Mouse (Mus musculus): ENCODE measurements around the gene Gm10188.
A peak's percentile ranks its signal among the peaks of the same experiment; 100 is the strongest.

Gene Gm10188

DNA sequence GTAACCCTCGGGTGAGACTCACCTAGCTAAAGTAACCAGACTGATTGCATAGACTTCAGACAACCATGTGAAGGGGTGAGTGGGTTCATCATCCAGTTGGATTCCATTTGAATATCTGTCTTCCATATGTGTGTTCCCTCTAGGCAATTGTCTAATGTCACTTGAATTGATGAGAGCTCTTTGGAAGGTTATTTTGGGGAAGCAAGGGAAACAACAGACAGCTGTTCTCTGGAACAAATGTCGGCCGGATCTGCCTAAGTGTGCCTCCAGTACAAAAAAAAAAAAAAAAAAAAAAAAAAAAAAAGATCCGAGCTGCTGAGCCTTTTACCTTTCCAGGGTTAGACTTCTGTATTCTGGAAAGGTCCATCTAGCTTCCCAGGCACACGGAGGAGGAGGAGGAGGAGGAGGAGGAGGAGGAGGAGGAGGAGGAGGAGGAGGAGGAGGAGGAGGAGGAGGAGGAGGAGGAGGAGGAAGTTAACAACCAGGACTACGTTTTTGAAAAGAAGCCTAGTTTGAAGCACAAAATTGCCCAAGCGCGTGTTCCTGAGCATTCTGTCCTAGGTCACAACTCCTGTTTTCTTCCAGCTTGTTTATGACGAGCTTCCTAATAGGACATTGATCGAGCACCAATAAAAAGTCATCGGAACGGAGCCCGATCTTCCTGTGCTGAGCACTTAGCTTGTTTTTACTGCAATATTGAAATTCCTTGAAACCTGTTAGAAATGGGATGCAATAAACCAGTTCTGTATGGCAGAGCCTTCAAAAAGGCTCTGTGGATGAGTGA, 3.1 kb downstream of the Gm10188 start:
- no peak for DNase-seq (ENCODE audit: low read depth)

DNA sequence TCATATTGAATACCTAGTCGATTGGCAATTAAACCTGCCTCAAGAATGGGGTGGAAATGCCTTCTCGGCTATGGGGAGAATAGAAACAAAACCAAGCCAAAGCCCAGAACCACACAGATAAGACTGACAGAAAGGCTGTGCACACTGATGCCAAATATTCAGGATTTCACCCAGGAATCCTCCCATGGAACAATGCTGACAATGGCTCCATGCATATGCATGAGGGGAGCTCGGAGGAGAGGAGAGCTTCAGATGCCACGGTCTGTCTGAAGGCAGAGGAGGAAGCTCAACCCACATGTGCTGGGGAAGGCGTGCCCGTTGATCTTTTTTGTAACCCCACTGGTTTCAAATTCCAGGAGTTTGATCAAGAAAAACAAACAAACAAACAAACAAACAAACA, 7.4 kb downstream of the Gm10188 start:
- no peak for DNase-seq (ENCODE audit: low read depth)

DNA sequence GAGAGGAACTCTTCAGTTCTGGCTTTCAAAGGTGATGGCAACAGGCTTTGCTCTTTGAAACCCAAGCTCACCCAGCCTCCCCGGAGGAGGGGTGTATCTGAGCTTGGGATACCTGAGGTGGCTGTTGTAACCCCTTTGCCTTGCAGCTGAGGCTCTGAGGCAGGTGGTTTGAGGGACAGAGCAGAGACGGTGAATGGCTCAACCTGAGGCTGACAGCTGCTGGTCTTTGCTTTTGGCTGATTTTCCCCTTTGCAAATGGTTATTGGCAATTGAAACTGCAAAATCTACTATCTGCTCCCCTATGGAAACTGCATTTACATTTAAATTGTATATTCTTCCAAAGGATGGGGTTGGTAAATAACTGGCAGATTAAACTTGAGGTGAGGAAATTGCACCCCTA, 7.9 kb downstream of the Gm10188 start:
- DNase-seq (ENCODE audit: low read depth): no peak

DNA sequence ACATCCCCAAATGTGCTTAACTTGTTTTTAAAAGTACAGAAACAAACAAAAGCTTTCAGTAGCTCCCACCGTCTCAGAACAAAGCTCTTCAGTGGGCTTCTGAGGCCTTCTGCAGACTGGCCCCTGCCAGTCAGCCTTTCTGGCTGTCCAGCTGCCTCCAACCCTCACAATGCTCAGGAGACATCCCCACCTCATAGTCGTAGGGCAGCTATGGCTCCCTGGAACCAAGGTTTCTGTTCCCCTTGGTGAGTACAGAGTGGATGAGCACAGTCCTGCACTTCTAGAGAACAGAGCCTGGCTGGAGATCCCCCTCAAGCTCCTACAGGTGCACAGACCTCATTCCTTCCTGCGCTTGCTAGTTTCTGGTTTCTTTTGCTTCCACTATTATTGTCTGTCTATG, 13.3 kb downstream of the Gm10188 start:
- no peak for DNase-seq (ENCODE audit: low read depth)

DNA sequence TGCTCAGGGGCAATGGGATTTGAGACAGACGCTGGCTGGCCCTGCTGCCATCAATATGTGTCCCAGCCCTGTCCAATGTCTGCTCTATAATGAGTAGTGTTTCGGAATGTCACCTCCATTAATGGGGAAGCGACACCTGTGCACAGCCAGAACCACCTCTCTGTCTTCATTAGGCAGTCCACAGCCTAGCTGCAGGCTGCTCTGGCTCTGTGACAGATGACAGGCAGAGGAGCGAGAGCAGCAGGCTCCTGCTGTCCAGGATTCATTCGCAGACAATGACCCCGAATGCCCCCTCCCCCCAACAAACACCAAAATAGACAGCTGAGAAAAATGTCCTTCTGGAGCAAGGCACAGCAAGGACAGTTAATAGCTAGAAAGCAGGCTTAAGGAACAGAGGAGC, 16.5 kb downstream of the Gm10188 start:
- no peak for DNase-seq (ENCODE audit: low read depth)

DNA sequence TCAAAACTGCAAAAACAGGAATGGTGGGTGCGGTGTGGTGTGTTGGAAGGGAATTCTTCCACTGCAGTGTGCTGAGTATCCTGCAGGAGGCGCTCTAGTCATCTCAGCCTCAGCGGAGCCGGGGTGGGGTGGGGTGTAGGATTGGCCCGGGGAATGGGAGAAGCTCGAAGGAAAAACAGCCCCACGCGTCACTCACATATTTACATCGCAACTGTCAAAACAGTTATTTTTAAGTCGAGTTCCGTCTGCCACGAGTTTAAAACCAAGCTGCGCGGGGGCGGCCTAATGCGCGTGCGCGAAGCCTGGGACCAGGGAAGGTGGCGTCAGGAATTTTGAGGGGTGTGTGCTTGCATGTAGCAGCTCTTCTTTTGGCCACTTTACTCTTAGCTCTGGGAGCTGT, 17.3 kb downstream of the Gm10188 start:
- DNase-seq (ENCODE audit: low read depth): peak; percentile 26

DNA sequence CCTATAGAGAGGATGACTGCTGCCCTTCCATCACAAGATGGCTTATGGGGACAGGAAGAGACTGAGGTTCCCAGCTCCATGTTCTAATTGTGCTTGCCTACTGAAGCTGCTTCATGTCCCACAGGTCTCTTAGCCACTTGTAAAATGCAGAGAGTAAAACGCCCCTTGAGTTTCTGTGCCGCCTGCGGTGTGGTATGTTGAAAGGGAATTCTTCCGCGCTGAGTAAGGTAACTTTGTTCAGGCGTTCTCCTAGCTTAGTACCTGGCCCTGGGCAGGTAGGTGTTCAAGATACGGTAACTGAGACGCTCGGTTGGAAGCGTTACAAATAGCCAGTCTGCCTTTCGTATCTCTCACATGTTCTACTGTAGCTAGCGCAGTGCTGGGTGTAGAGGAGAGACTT, 17.9 kb downstream of the Gm10188 start:
- no peak for DNase-seq (ENCODE audit: low read depth)

DNA sequence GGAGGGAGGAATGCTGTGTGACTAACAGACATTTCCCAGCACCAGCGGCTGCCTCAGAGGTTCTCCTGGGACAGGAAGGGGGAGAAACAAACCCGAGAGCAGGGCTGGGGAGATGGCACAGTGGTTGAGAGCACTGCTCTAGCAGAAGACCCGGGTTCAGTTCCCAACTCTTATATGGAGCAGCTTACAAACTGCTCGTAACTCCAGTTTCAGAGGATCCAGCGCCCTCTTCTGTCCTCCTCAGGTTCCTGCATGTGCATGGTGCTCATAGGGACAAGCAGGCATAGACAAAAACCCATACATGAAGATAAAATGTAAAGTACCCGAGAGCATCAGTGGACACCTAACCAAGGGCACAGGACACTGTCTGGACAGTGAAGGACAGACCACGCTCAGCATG, 18.6 kb downstream of the Gm10188 start:
- DNase-seq (ENCODE audit: low read depth): peak; percentile 20

DNA sequence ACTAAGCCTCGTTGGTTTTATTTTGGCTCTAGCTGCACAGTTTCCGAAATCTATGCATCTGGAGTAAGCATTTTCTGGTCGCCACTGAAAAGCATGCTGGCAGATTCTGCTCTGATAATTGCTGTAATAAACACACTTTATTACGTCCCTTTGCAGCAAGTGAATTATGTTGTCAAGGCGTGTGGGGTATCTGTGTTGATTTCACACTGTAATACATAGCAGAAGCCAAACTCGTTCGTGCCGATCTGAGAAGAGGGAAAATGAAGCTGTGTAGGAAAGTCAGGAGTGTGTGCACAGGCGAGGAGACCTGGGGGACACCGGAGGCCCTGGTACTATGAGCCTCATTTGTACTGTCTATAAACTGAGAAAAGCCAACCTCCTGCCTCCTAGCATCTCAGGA, 20.2 kb downstream of the Gm10188 start:
- no peak for DNase-seq (ENCODE audit: low read depth)

DNA sequence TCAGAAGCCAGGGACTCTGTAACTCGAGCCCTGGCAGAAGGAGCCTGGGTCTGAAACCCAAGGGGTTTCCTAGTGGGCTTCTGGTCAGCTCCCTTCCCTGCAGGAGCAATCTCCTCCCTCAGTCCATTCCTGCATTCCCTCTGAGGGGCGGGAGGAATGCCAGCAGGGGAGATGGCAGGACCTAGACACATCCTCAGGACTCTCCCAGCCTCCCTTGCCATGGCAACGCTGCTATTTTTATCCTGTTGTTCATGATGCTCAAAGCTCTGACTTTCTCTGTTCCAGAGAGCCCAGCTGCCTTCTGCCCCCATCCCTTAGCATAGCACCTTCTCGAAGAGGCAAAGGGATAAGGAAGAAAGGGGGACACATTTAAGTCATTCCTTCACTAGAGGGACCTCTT, 21.4 kb downstream of the Gm10188 start:
- DNase-seq (ENCODE audit: low read depth): no peak

DNA sequence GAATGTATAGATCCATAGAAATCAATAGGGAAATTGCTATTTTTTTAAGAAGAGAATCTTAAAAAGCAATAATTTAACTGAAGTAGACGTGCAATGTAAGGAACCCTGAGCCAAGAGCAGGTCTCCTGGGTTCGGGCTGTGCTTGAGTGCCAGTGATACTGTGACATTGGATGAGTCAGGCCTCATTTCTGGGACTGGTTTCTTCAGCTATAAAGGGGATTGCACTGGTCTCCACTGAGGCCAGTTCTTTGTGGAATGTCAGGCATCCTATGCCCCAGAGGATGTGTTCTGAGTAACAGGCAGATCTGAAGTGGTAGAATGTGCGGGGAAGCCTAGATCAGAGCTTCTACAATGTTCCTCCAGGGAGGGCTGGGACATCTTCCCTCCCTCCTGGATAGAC, 22.7 kb downstream of the Gm10188 start:
- DNase-seq (ENCODE audit: low read depth): no peak

DNA sequence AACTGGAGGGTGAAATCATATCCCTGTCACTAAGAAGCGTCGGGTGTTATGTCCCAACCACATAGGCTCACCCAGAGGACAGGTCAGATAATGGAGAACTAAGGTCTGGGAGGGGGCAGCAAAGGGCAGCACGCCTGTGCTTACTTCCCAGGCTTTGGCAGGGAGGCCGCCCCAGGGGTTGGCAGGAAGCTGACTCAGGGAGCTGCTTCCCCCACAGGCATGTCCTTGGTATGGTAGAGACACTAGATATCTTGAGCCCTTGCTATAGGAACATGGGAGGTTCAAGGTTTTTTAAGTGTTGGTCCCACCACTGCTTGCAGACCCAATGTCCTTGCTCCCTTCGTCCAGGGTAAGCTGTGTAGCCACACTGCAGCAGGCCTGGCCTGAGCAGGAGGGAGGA, 23.6 kb downstream of the Gm10188 start:
- DNase-seq (ENCODE audit: low read depth): no peak

DNA sequence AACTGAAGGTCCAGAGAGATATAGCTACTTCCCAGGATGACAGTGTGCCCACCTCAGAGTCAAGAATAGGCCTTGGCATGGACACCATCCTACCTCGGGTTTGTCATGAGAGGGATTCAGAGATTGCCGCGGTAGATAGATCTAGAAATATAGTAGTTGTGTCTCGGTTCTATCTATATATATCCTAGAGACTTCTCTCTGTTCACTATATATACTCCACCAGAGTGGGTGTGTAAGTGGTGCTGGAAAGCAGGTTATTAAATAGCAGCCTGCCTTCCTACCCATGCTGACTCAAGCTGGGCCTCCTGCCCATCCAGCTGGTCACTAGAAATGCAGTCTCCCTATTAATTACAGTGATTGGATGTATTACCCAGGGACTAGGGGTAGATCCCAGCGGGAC, 26.8 kb downstream of the Gm10188 start:
- no peak for DNase-seq (ENCODE audit: low read depth)

DNA sequence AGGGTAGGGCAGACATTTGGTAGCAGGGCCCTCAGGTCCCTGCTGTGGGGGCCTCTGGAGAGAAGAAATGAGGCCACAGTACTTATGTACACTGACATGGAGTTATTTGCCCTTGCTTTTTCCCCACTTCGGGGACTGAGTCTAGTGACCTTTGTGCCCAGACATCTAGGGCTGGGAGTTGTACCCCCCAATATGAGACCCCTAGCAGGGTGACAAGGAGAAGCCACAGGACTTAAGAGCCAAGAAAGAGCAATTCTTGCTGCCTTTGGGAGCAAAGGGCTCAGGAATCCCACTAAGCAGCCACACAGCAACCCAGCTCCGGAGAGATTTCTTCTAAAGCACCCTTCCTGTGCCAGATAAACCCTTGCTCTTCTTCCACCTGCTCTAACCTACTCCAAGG, 27.6 kb downstream of the Gm10188 start:
- DNase-seq (ENCODE audit: low read depth): no peak

DNA sequence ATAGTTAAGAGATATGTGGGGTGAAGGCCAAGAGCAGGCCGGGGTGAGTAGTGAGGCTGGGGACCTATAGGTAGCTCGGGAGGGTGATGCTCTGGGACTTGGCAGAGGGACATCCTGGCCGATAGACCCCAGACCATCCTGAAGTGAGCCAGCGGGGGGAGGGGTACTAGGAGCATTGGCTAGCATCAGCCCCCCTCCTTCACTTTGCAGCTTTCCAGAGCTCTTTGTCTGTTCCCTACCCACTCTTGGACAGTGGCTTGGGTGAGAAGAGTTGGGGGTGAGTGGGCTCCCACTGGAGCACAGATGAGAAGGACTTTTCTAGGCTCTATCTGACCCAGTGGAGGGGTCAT, 28.1 kb downstream of the Gm10188 start:
- no peak for DNase-seq (ENCODE audit: low read depth)

DNA sequence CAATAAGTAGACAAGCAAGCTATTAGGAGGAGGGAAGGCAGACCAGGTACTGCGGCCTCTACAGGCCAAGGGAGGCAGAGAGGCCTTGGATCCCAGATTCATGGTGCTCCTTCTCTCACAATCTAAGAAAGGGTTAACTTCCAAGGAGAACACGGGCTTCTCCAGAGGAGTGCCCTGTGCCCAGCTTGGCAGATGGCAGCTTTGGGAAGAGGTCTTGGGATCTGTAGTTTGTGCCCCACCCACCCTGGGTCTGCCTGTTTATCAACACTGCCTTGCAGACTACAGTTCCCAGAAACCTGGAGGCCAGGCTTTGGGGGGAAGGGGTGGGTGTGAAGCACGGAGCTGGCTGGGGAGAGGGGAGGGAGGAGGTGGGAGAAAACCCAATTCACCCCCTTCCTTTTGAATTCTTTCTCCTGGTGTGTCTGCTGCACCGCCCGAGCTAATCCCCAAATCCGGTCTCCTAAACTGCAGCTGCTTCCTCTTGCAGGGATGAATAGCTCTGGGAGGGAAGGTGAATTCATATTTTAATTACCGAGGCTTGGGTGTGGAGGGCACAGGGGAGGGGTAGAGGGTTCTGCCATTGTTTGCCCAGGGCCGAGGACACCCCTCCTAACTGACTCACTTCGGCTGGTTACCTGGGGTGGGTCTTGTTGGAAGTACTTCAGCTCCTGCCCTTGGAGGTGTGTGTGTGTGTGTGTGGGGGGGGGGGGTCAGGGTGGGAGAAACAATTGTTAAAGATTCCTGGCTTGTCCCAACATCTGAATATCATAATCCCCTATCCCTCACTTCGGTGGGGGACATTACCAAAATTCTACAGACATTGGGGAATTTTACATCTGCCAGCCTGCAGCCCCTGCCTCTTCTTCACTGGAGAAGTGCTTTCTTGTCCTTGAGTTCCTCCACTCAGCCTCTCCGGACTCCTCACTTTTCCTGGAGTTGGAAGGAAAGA, 28.7 kb downstream of the Gm10188 start:
- DNase-seq (ENCODE audit: low read depth): no peak

DNA sequence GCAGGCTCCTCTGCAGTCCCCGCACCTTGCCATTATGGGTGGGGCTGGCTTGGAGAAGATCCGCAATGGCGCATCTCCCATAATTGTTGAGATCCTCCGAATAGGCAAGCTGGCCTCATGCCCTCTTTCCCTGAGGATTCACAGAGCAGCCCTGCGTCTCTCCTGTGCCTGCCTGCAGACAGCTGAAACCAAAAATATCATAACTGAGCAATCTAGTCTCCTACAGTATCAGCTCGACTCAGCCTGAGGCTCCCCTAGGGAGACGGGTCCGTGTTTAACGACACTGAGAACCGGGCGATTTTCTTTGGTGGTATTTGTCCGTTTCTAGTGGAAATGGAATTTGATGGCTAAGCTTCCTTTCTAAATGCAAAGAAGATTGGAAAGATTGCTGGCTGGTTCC, 29.6 kb downstream of the Gm10188 start:
- no peak for DNase-seq (ENCODE audit: low read depth)

DNA sequence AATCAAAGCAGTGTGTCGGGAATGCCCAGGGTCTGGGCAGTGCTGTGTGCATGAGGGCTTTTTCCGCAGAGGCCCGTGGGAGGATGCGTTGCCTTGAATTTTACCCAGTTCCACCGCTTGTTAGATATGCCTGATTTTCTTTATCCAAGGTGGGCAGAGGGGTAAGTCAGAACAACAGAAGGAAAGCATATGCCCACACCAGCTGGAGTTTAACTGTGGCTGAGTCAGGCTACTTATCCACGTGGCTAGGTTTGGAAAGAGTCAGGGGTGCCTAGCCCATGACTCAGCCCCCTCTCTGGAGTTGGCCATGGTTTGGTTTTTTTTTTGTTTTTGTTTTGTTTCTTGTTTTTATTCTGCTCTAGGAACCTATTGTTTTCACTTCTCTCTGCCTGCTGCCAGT, 30.3 kb downstream of the Gm10188 start:
- DNase-seq (ENCODE audit: low read depth): no peak

DNA sequence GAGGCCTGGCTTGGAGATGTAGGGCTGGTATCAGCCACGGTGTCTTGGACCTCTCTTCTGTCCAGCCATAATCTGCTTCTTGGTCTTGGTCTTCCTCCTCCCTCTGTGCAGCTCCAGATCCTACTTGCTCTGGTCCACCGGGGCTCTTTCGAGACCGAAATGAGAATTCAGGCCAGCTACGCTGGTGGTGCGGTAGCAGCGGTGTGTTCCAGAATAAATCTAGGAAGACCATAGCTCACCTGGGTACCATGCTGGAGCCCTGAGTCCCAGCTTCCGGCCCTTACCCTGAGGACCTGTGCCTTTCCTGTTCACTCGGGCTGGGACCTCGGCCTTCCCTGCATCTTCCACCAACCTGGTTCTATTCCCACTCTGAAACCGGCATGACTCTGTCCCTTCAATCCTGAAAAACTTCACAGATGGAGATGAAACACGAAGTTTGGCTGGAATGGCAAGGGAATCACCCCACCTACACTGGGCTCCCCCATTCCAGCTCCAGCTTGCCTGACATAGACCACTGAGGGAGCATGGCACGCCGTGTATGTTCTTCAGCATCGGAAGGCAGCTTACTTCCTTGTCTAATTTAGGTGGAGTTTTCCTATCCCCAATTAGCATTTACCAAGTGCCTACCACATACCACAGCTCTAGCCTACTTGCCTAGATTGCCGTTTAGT, 31.0 kb downstream of the Gm10188 start:
- DNase-seq (ENCODE audit: low read depth): no peak

DNA sequence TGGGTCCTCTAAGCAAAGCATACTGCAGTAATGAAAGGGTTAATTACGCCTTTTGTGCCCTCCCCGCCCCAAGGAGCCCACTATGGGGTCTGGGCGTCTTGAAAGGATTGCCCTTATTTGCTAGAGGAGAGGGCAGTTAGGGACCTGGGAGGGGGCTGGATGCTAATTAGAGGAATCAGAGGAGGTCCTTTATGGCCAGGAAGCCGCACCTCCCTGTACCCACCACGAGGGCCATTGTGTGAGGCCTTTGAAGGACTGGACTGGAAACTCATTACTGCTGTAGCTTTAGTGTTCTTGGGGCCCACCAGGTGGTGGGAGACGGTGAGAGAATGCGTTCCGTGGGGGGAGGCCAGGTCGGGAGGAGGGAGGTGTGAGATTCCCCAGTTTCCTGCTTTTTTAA, 31.9 kb downstream of the Gm10188 start:
- no peak for DNase-seq (ENCODE audit: low read depth)

DNA sequence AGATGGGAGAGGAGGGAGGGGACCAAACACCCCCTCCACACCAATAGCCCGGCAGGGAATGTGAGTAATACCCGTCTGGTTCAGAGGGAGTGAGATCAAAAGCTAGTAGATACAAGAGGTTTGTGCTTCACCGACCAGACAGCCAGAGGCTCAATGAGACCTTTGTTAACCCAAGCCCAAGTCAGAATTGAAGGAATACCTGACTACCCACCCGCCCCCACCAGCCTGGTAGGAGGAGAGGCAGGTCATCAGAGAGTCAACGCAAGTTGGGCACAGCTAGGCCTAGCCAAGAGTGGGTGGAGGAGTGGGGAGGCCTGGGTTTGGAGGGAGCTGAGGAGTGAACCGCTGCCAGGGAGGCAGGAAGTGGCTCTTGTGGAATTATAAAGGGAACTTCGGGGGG, 33.2 kb downstream of the Gm10188 start:
- no peak for DNase-seq (ENCODE audit: low read depth)

DNA sequence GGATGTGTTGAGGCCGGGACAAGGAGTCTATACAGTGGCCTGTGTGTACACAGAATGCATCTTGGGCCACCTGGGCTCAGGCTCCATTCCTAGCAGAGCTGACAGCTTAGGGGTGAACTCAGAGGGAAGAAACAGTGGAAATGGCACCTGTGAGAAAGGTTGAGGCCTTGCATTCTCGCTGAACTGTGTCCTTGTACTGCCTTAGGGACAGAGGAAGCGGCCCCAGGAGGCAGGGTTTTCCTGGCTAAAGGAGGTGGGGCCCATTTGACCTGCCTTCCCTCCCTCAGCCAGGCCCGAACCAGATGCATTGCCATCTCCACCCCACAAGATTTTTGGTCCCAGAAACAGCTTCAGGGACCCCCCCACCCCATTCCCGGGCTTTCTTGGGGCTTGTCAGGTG, 33.9 kb downstream of the Gm10188 start:
- no peak for DNase-seq (ENCODE audit: low read depth)

DNA sequence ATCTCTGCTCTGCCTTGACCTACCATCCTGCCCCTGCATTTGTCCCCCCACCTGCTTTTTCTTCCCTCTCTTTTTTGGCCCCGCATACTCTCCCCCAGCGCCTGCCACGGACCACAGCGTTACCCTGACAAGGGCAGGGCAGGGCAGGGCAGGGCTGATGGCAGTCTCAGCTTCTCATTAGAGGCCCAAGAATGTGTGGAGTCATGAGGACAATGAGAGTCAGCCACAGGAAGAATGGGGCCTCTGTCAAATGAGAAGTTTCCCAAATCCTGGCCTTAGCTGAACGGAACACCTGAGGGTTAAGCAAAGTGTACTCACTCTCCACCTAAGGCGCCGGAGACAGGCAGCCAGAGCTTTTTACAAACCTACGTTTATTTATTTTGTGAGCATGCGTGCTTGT, 34.5 kb downstream of the Gm10188 start:
- DNase-seq (ENCODE audit: low read depth): no peak

All from induced T-regulatory cell, adult 2 months (primary cell).